Mouse (Mus musculus): Measurements from ENCODE around the gene Auh. TPM values are rescaled to one million over a fixed set of nuclear protein-coding genes. Genes with fewer than 3 reads are reported as not detected.

Auh gene
- polyA plus RNA-seq, 1 experiment from 2014 or later: 44.3 TPM

DNA sequence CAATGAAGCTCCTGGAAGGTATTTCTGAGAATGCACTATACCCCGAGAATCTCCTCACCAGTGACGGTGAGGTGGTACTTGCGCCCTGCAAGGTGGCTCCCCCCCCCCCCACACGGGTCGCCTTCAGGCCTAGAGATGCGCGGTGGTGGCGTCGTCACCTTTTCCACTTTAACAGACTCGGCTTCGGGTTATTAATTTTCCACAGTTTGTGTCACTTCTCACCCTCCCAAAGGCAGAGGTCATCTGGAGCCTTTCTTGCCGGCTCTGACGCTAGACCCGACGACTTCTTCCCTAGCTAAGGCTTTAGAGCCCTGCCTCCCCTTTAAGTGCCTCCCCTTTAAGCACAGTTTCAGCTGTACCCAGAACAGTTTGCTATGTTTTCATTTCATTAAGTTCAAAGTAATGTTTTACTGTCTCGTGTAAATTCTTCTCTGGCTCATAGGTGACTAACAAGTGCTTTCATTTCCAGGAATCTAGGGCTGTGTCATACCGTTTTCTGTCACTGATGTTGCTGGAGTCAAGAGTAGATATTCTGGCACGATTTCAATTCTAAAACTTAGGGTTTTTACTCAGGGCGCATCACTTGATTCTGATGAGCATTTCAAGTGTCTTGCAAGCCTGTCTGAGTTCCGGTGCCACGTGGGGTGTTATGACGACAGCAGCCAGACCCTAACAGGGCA lies 69.3 kb downstream of the Auh start:
- Histone ChIP-seq H3K9me3 (ENCODE audit: control insufficient read depth, low read length) (no peaks in the 10 kb centered on the region), H3K27ac (ENCODE audit: low read depth, low read length) (no peak overlapping the region), H3K27me3 (ENCODE audit: control insufficient read depth, insufficient read depth, low read length) (no peaks in the 10 kb centered on the region), H3K36me3 (ENCODE audit: control insufficient read depth, insufficient read depth, low read length) (no peaks in the 10 kb centered on the region), H3K4me3 (ENCODE audit: low read depth, low read length) (no peak overlapping the region), H3K4me1 (replicated peaks; ENCODE audit: control insufficient read depth, insufficient read depth, low read length) (no peaks in the 10 kb centered on the region), H3K9ac (ENCODE audit: low read depth, low read length) (no peak overlapping the region), H3K4me2 (replicated peaks; ENCODE audit: low read depth, low read length) (no peak overlapping the region)
- ATAC-seq (ENCODE audit: low FRiP score) (no peak), DNase-seq (ENCODE audit: low spot score) (no peak)
- 76% methylated on average over 22 of the region's 22 CpGs for WGBS

- H3K9me3 ChIP-seq (ENCODE audit: control insufficient read depth, low read length): no peaks in the 10 kb centered on the region
- no peak overlapping the region for H3K4me2 ChIP-seq (replicated peaks; ENCODE audit: low read depth, low read length)
- no peaks in the 10 kb centered on the region for H3K36me3 ChIP-seq (ENCODE audit: control insufficient read depth, insufficient read depth, low read length)
- no peak overlapping the region for H3K4me3 ChIP-seq (ENCODE audit: low read depth, low read length)
- WGBS: 70% methylated on average over 16 of the region's 16 CpGs
- DNase-seq (ENCODE audit: low spot score) (no peak), ATAC-seq (ENCODE audit: low FRiP score) (no peak)
- no peaks in the 10 kb centered on the region for H3K27me3 ChIP-seq (ENCODE audit: control insufficient read depth, insufficient read depth, low read length)
- no peaks in the 10 kb centered on the region for H3K4me1 ChIP-seq (replicated peaks; ENCODE audit: control insufficient read depth, insufficient read depth, low read length)
- H3K27ac ChIP-seq (ENCODE audit: low read depth, low read length): no peak overlapping the region
- no peak overlapping the region for H3K9ac ChIP-seq (ENCODE audit: low read depth, low read length)
Observed at GRCm38 (mm10) chr13:52859065-52859820, 70.2 kb downstream of the Auh start.

GRCm38 (mm10) chr13:52858373-52858772 lies 71.1 kb downstream of the Auh start:
- Histone ChIP-seq H3K27ac (ENCODE audit: low read depth, low read length) (no peak overlapping the region), H3K4me1 (replicated peaks; ENCODE audit: control insufficient read depth, insufficient read depth, low read length) (no peaks in the 10 kb centered on the region), H3K9ac (ENCODE audit: low read depth, low read length) (no peak overlapping the region), H3K4me3 (ENCODE audit: low read depth, low read length) (no peak overlapping the region), H3K36me3 (ENCODE audit: control insufficient read depth, insufficient read depth, low read length) (no peaks in the 10 kb centered on the region), H3K4me2 (replicated peaks; ENCODE audit: low read depth, low read length) (no peak overlapping the region), H3K9me3 (ENCODE audit: control insufficient read depth, low read length) (no peaks in the 10 kb centered on the region), H3K27me3 (ENCODE audit: control insufficient read depth, insufficient read depth, low read length) (no peaks in the 10 kb centered on the region)
- ATAC-seq (ENCODE audit: low FRiP score) (no peak), DNase-seq (ENCODE audit: low spot score) (no peak)
- 87% methylated on average over 12 of the region's 12 CpGs for WGBS

DNA sequence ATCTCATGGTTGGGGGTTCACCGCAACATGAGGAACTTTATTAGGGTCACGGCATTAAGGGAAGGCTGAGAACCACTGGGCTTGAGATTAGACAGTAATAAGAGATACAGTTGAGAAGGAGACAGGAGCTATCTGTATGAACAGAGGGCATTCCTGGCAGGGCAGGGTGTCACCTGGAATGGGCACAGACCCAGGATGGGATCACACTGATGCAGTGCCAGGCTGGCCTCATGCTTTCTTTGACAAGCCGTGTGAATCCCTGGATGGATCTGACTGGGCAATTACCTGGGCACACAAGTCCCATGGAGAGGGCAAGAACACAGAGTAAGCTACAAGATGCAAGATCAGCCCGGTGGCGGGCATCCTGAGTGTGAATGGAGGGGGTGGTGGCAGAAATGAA lies 71.7 kb downstream of the Auh start:
- no peak overlapping the region for H3K9ac ChIP-seq (ENCODE audit: low read depth, low read length)
- H3K9me3 ChIP-seq (ENCODE audit: control insufficient read depth, low read length): no peaks in the 10 kb centered on the region
- no peak overlapping the region for H3K4me2 ChIP-seq (replicated peaks; ENCODE audit: low read depth, low read length)
- no peaks in the 10 kb centered on the region for H3K36me3 ChIP-seq (ENCODE audit: control insufficient read depth, insufficient read depth, low read length)
- DNase-seq (ENCODE audit: low spot score) (no peak), ATAC-seq (ENCODE audit: low FRiP score) (no peak)
- no peak overlapping the region for H3K27ac ChIP-seq (ENCODE audit: low read depth, low read length)
- no peak overlapping the region for H3K4me3 ChIP-seq (ENCODE audit: low read depth, low read length)
- no peaks in the 10 kb centered on the region for H3K27me3 ChIP-seq (ENCODE audit: control insufficient read depth, insufficient read depth, low read length)
- H3K4me1 ChIP-seq (replicated peaks; ENCODE audit: control insufficient read depth, insufficient read depth, low read length): no peaks in the 10 kb centered on the region
- WGBS: 96% methylated on average over 5 of the region's 5 CpGs

- H3K4me2 ChIP-seq (replicated peaks; ENCODE audit: low read depth, low read length): no peak overlapping the region
- no peak for DNase-seq (ENCODE audit: low spot score)
- H3K4me3 ChIP-seq (ENCODE audit: low read depth, low read length): no peak overlapping the region
- no peaks in the 10 kb centered on the region for H3K4me1 ChIP-seq (replicated peaks; ENCODE audit: control insufficient read depth, insufficient read depth, low read length)
- H3K27ac ChIP-seq (ENCODE audit: low read depth, low read length): no peak overlapping the region
- H3K27me3 ChIP-seq (ENCODE audit: control insufficient read depth, insufficient read depth, low read length): no peaks in the 10 kb centered on the region
- H3K9me3 ChIP-seq (ENCODE audit: control insufficient read depth, low read length): no peaks in the 10 kb centered on the region
- no peak overlapping the region for H3K9ac ChIP-seq (ENCODE audit: low read depth, low read length)
- H3K36me3 ChIP-seq (ENCODE audit: control insufficient read depth, insufficient read depth, low read length): no peaks in the 10 kb centered on the region
- no peak for ATAC-seq (ENCODE audit: low FRiP score)
- WGBS: 90% methylated on average over 1 of the region's 1 CpGs
Observed at GRCm38 (mm10) chr13:52853536-52853935, 75.9 kb downstream of the Auh start.

- Histone ChIP-seq H3K4me1 (replicated peaks; ENCODE audit: control insufficient read depth, insufficient read depth, low read length) (no peaks in the 10 kb centered on the region), H3K36me3 (ENCODE audit: control insufficient read depth, insufficient read depth, low read length) (no peaks in the 10 kb centered on the region), H3K9me3 (ENCODE audit: control insufficient read depth, low read length) (no peaks in the 10 kb centered on the region), H3K27me3 (ENCODE audit: control insufficient read depth, insufficient read depth, low read length) (no peaks in the 10 kb centered on the region), H3K27ac (ENCODE audit: low read depth, low read length) (no peak overlapping the region), H3K9ac (ENCODE audit: low read depth, low read length) (no peak overlapping the region), H3K4me2 (replicated peaks; ENCODE audit: low read depth, low read length) (no peak overlapping the region), H3K4me3 (ENCODE audit: low read depth, low read length) (no peak overlapping the region)
- WGBS: 78% methylated on average over 4 of the region's 4 CpGs
- no peak for ATAC-seq (ENCODE audit: low FRiP score)
- no peak for DNase-seq (ENCODE audit: low spot score)
Observed at GRCm38 (mm10) chr13:52851886-52852285, 77.6 kb downstream of the Auh start.

DNA sequence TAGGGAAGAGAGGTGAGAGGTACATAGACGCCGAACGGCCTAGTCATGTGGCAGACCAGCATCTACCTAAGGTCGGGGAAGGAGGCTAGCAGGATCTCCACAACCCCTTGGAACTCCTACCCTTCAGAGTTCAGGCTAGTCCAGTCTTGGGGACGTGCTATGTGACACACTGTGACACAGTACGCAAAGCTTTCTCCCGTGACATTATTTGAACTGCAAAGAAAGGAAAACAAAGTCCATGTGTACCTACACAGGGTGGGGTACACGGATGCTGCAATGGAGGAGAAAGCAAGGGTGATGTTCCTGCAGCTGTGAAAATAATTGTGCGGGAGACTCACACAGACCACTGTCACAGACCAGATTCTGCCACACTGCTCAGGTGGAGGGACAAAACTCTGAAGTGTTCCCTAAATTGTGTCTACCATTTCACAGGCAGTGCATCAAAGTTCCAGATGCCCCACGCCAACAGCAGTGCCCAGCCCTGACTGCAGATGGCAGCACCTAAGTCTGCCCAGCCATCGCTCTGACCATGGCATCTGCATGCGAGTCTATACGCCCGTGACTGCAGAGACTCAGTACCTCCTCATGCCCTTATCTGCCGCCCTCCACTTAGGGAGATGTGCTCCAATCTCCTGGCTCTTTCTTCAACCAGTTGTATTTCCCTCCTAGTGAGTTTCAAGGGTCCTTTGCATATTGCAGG lies 79.3 kb downstream of the Auh start:
- Histone ChIP-seq H3K36me3 (ENCODE audit: control insufficient read depth, insufficient read depth, low read length) (no peaks in the 10 kb centered on the region), H3K27me3 (ENCODE audit: control insufficient read depth, insufficient read depth, low read length) (no peaks in the 10 kb centered on the region), H3K4me3 (ENCODE audit: low read depth, low read length) (no peak overlapping the region), H3K27ac (ENCODE audit: low read depth, low read length) (no peak overlapping the region), H3K4me2 (replicated peaks; ENCODE audit: low read depth, low read length) (no peak overlapping the region), H3K4me1 (replicated peaks; ENCODE audit: control insufficient read depth, insufficient read depth, low read length) (no peaks in the 10 kb centered on the region), H3K9me3 (ENCODE audit: control insufficient read depth, low read length) (no peaks in the 10 kb centered on the region), H3K9ac (ENCODE audit: low read depth, low read length) (no peak overlapping the region)
- DNase-seq (ENCODE audit: low spot score) (no peak), ATAC-seq (ENCODE audit: low FRiP score) (no peak)
- 87% methylated on average over 15 of the region's 15 CpGs for WGBS

DNA sequence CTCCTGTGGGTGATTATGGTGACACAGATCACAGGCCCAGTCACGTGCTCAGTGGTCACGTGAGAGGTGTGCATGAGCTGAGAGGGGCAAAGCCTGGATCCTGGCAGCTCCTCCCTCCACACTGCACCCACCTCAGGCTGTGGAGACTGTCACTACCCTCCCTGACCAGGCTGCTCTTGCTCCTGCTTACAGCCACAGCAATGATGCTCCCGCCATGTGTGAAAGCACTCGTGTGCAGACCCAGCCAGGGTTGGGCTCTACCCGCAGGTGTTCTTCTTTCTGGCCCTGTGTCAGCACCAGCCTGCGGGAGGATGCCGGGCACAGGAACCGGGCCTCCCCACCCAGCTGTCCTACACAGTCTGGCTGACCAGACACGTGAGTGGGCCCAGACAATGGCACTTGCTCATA lies 80.1 kb downstream of the Auh start:
- H3K27ac ChIP-seq (ENCODE audit: low read depth, low read length): no peak overlapping the region
- H3K27me3 ChIP-seq (ENCODE audit: control insufficient read depth, insufficient read depth, low read length): no peaks in the 10 kb centered on the region
- no peaks in the 10 kb centered on the region for H3K4me1 ChIP-seq (replicated peaks; ENCODE audit: control insufficient read depth, insufficient read depth, low read length)
- H3K36me3 ChIP-seq (ENCODE audit: control insufficient read depth, insufficient read depth, low read length): no peaks in the 10 kb centered on the region
- no peak overlapping the region for H3K4me2 ChIP-seq (replicated peaks; ENCODE audit: low read depth, low read length)
- WGBS: 80% methylated on average over 9 of the region's 9 CpGs
- H3K4me3 ChIP-seq (ENCODE audit: low read depth, low read length): no peak overlapping the region
- DNase-seq (ENCODE audit: low spot score): no peak
- no peak overlapping the region for H3K9ac ChIP-seq (ENCODE audit: low read depth, low read length)
- no peaks in the 10 kb centered on the region for H3K9me3 ChIP-seq (ENCODE audit: control insufficient read depth, low read length)
- ATAC-seq (ENCODE audit: low FRiP score): no peak

Measured in hindbrain, embryonic 11.5 days (tissue).